Mouse (Mus musculus) CH12.LX (cell line): ENCODE measurements at regions not wholly inside any gene's neighbourhood (a gene's known extent, or its start where the extent isn't known, plus 50 kb on each side); places are given as distances from the start of the nearest gene placed in this dataset.

Source experiments
- DNase-seq: peaks from one replicate; pipeline ENCODE4 v3.0.0-alpha.2; 2013; ENCODE audit errors: extremely low read depth
- H3K27ac ChIP-seq: 2 replicates; pipeline ENCODE4 v1.5.1; 2012; ENCODE audit warnings: low read depth, mild to moderate bottlenecking, control low read depth, moderate library complexity; ENCODE audit not compliant: insufficient read depth
- H3K27me3 ChIP-seq: replicated peaks from 2 replicates; pipeline ENCODE3; 2012; ENCODE audit warnings: inconsistent platforms
- H3K36me3 ChIP-seq, 2 experiments: replicated peaks in 1 of 2; 2 replicates each; pipeline versions ENCODE3 to v1.6.1; 2012; ENCODE audit warnings: inconsistent platforms in 1 of 2, low read length in 1 of 2, mild to moderate bottlenecking in 1 of 2, mixed read lengths in 1 of 2, moderate library complexity in 1 of 2; ENCODE audit not compliant: control insufficient read depth in 1 of 2, insufficient read depth in 1 of 2
- H3K4me1 ChIP-seq, 2 experiments: 2 replicates each; pipeline ENCODE4 v1.6.1; 2012; ENCODE audit warnings: inconsistent platforms in 1 of 2, moderate library complexity in 1 of 2; ENCODE audit not compliant: insufficient read depth in 2 of 2, control insufficient read depth in 1 of 2
- H3K4me2 ChIP-seq: 2 replicates; pipeline ENCODE4 v1.6.1; 2012; ENCODE audit warnings: low read depth, mild to moderate bottlenecking, control low read depth; ENCODE audit not compliant: poor library complexity, insufficient read depth, severe bottlenecking
- H3K4me3 ChIP-seq, 3 experiments: fragments of 150-350 bp in 1 of 3; sonication (generic) in 1 of 3; replicated peaks in 1 of 3; 2 replicates each; pipeline versions ENCODE3 to v1.5.1; 2011 to 2012; ENCODE audit warnings: low read depth in 2 of 3, low read length in 2 of 3, mild to moderate bottlenecking in 2 of 3, moderate library complexity in 2 of 3, control low read depth in 1 of 3, improper control_type of control experiment in 1 of 3, inconsistent platforms in 1 of 3, mixed read lengths in 1 of 3; ENCODE audit not compliant: poor library complexity in 1 of 3
- H3K79me2 ChIP-seq: replicated peaks from 2 replicates; pipeline ENCODE4 v1.6.1; 2012; ENCODE audit warnings: mild to moderate bottlenecking, moderate library complexity; ENCODE audit not compliant: control insufficient read depth, poor library complexity, insufficient read depth, severe bottlenecking; ENCODE audit errors: extremely low read depth
- H3K9ac ChIP-seq: 2 replicates; pipeline ENCODE4 v1.6.1; 2012; ENCODE audit warnings: low read depth, mild to moderate bottlenecking, control low read depth, moderate library complexity; ENCODE audit not compliant: insufficient read depth
- H3K9me3 ChIP-seq: replicated peaks from 2 replicates; pipeline ENCODE3; 2012; ENCODE audit warnings: low read length, inconsistent platforms, mixed read lengths
- CHD2 ChIP-seq: IDR thresholded peaks from 2 replicates; pipeline ENCODE4 v1.6.1; 2011; ENCODE audit warnings: low read length, improper control_type of control experiment
- E2F4 ChIP-seq: IDR thresholded peaks from 2 replicates; pipeline ENCODE4 v1.6.1; 2011; ENCODE audit warnings: low read depth, low read length, improper control_type of control experiment; ENCODE audit not compliant: insufficient replicate concordance
- ETS1 ChIP-seq: conservative IDR thresholded peaks from 2 replicates; pipeline ENCODE4 v1.6.1; 2012; ENCODE audit warnings: low read depth, mild to moderate bottlenecking, inconsistent platforms, low read length, improper control_type of control experiment, moderate library complexity
- GABPA ChIP-seq: IDR thresholded peaks from 2 replicates; pipeline ENCODE4 v1.6.1; 2012; ENCODE audit warnings: low read depth, low read length, improper control_type of control experiment, inconsistent platforms; ENCODE audit not compliant: insufficient replicate concordance
- HCFC1 ChIP-seq: IDR thresholded peaks from 2 replicates; pipeline ENCODE4 v1.6.1; 2012; ENCODE audit warnings: low read depth, mild to moderate bottlenecking, inconsistent platforms, low read length, improper control_type of control experiment
- JUN ChIP-seq: IDR thresholded peaks from 2 replicates; pipeline ENCODE4 v1.6.1; 2011; ENCODE audit warnings: low read depth, mild to moderate bottlenecking, low read length, improper control_type of control experiment, moderate library complexity; ENCODE audit not compliant: insufficient read depth
- JUND ChIP-seq: conservative IDR thresholded peaks from 2 replicates; pipeline ENCODE4 v1.6.1; 2011; ENCODE audit warnings: low read depth, low read length, improper control_type of control experiment
- MAFK ChIP-seq: IDR thresholded peaks from 2 replicates; pipeline ENCODE4 v1.6.1; 2011; ENCODE audit warnings: low read length, improper control_type of control experiment; ENCODE audit not compliant: insufficient replicate concordance
- MAZ ChIP-seq: IDR thresholded peaks from 2 replicates; pipeline ENCODE4 v1.6.1; 2012; ENCODE audit warnings: low read depth, mild to moderate bottlenecking, inconsistent platforms, low read length, improper control_type of control experiment, moderate library complexity
- MEF2A ChIP-seq: IDR thresholded peaks from 2 replicates; pipeline ENCODE4 v1.6.1; 2014; ENCODE audit warnings: low read depth, mild to moderate bottlenecking, inconsistent platforms, low read length, improper control_type of control experiment, borderline replicate concordance
- MXI1 ChIP-seq: IDR thresholded peaks from 2 replicates; pipeline ENCODE4 v1.6.1; 2011; ENCODE audit warnings: mild to moderate bottlenecking, low read depth, low read length, improper control_type of control experiment
- MYC ChIP-seq: IDR thresholded peaks from 2 replicates; pipeline ENCODE4 v1.6.1; 2011; ENCODE audit warnings: low read depth, mild to moderate bottlenecking, improper control_type of control experiment, low read length
- NELFE ChIP-seq: IDR thresholded peaks from 2 replicates; pipeline ENCODE4 v1.6.1; 2011; ENCODE audit warnings: low read depth, low read length, improper control_type of control experiment
- NRF1 ChIP-seq: IDR thresholded peaks from 2 replicates; pipeline ENCODE4 v1.6.1; 2014; ENCODE audit warnings: low read depth, mild to moderate bottlenecking, inconsistent platforms, low read length, improper control_type of control experiment, moderate library complexity
- SMC3 ChIP-seq: IDR thresholded peaks from 2 replicates; pipeline ENCODE4 v1.6.1; 2011; ENCODE audit warnings: low read depth, low read length, improper control_type of control experiment
- USF1 ChIP-seq: IDR thresholded peaks from 2 replicates; pipeline ENCODE4 v1.6.1; 2014; ENCODE audit warnings: low read depth, mild to moderate bottlenecking, inconsistent platforms, low read length, improper control_type of control experiment
- ZMIZ1 ChIP-seq: IDR thresholded peaks from 2 replicates; pipeline ENCODE4 v1.6.1; 2012; ENCODE audit warnings: low read depth, mild to moderate bottlenecking, inconsistent platforms, low read length, improper control_type of control experiment
- dilution Hi-C: fragments of 300-500 bp; cut with MboI; formaldehyde crosslinking; loops from 2 replicates; pipeline ENCODE4 v1.14.3; 2020; ENCODE audit warnings: low sequenced_read_pairs; ENCODE audit not compliant: extremely low pct_unique_long_range_greater_than_20kb, extremely low pct_ligation_motif_present
- in situ Hi-C: fragments of 300-500 bp; cut with MboI; formaldehyde crosslinking; loops from 3 replicates; pipeline ENCODE4 v1.14.3; 2019; ENCODE audit warnings: low sequenced_read_pairs, low pct_ligation_motif_present, low pct_unique_long_range_greater_than_20kb, mixed read lengths

GRCm38 (mm10) chr2:56820551-56820950 lies 303.3 kb downstream of the Nr4a2 start:
- TF ChIP-seq JUND (no peak), MYC (no peak), HCFC1 (no peak), MAFK (no peak), NELFE (no peak), USF1 (no peak), CHD2 (no peak), SMC3 (no peak)
- H3K27ac ChIP-seq, result no peak overlapping the region
- H3K27me3 ChIP-seq, result no peaks in the 10 kb centered on the region
- dilution Hi-C loops (no loop called here), in situ Hi-C loops (no loop called here)
- no peak overlapping the region for H3K9ac ChIP-seq
- DNase-seq, result no peak
- no peak overlapping the region for H3K4me3 ChIP-seq
- H3K79me2 ChIP-seq, result no peaks in the 10 kb centered on the region
- H3K36me3 ChIP-seq, result no peaks in the 10 kb centered on the region
- no peaks in the 10 kb centered on the region for H3K9me3 ChIP-seq
- no peaks in the 10 kb centered on the region for H3K4me1 ChIP-seq
- no peak overlapping the region for H3K4me2 ChIP-seq

DNA sequence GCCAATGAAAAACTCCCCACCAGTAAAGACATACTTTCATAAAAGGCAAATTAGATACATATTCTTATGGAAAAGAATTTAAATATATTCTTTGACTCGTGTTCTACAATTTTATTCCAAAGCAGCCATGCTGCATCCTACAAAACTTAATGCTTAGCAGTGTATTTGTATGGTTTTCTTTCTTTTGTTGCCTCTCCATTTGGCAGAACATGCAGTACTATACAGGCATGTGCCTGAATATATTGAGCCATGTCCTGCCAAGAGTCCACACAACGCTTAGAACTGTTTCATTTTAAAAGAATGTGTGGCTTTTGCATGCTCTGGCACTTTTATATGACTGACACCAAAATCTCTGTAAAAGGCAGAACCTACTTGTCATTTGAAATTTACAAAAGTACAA lies 339.0 kb downstream of the Nr4a2 start:
- in situ Hi-C loops, result no loop called here
- dilution Hi-C loops, result no loop called here
- H3K4me1 ChIP-seq, result no peaks in the 10 kb centered on the region
- H3K9ac ChIP-seq, result no peak overlapping the region
- no peak for TF ChIP-seq JUN
- TF ChIP-seq ETS1, result no peak
- TF ChIP-seq MAZ, result no peak
- no peak for TF ChIP-seq MXI1
- no peak for TF ChIP-seq ZMIZ1
- no peak for TF ChIP-seq JUND
- no peak for TF ChIP-seq E2F4
- no peak for TF ChIP-seq GABPA
- no peak for TF ChIP-seq CHD2
- TF ChIP-seq NRF1, result no peak
- TF ChIP-seq MEF2A, result no peak
- no peaks in the 10 kb centered on the region for H3K36me3 ChIP-seq
- no peak for DNase-seq
- no peaks in the 10 kb centered on the region for H3K9me3 ChIP-seq
- no peak overlapping the region for H3K4me3 ChIP-seq
- H3K27me3 ChIP-seq, result no peaks in the 10 kb centered on the region
- H3K27ac ChIP-seq, result no peak overlapping the region
- no peak overlapping the region for H3K4me2 ChIP-seq
- H3K79me2 ChIP-seq, result no peaks in the 10 kb centered on the region
